Mouse (Mus musculus): ENCODE measurements at regions not wholly inside any gene's neighbourhood (a gene's known extent, or its start where the extent isn't known, plus 50 kb on each side); places are given as distances from the start of the nearest gene placed in this dataset.

- no peak for TF ChIP-seq CTCF (IDR thresholded peaks at IDR 0.05; ENCODE audit: low read depth)
- TF ChIP-seq EP300 (IDR thresholded peaks at IDR 0.05; ENCODE audit: low read depth) = no peak
These were observed 910.7 kb downstream of the Gbe1 start for GRCm38 (mm10) chr16:71224469-71224868.
